Mouse (Mus musculus) heart, postnatal 36 days (tissue): Measurements from ENCODE around the gene Tpk1. TPM values are rescaled to one million over a fixed set of nuclear protein-coding genes. Genes with fewer than 3 reads are reported as not detected.
"Not testable (repeated sequence)": the region's sequence is repeated elsewhere in the genome, so short reads cannot be mapped to it uniquely, and the experiment has no call there.

Source experiments
- DNase-seq, 2 experiments: peaks; one replicate each; pipeline ENCODE4 v3.0.0; 2021 to 2022
- intact Hi-C: fragments of 180-260 bp; cut with DNase I; formaldehyde crosslinking; loops from one replicate; pipeline ENCODE4 v1.15.1; 2025
- total RNA-seq, 2 experiments: library from RNA; stranded (reverse); gene quantifications; 2 replicates each; pipeline ENCODE4 v1.2.3; 2021

Tpk1 gene
- total RNA-seq, 2 experiments from 2014 or later = 2.8 to 2.9 TPM

GRCm38 (mm10) chr6:43532822-43533221, 133.3 kb downstream of the Tpk1 start:
- no peak for DNase-seq
- intact Hi-C loops = no loop called here

- intact Hi-C loops = no loop called here
- no peak for DNase-seq
Measured at GRCm38 (mm10) chr6:43531996-43532395, 134.1 kb downstream of the Tpk1 start.

GRCm38 (mm10) chr6:43528996-43529395, 137.1 kb downstream of the Tpk1 start:
- intact Hi-C loops = no loop called here
- no peak for DNase-seq

- intact Hi-C loops = no loop called here
- no peak for DNase-seq
Measured at GRCm38 (mm10) chr6:43525028-43525427, 141.1 kb downstream of the Tpk1 start.

GRCm38 (mm10) chr6:43522046-43522445, 144.0 kb downstream of the Tpk1 start:
- DNase-seq = no peak
- intact Hi-C loops = no loop called here

GRCm38 (mm10) chr6:43520218-43520617, 145.9 kb downstream of the Tpk1 start:
- DNase-seq = no peak

GRCm38 (mm10) chr6:43518378-43518777, 147.7 kb downstream of the Tpk1 start:
- DNase-seq = no peak
- intact Hi-C loops = no loop called here

More at GRCm38 (mm10) chr6:43520218-43520617, 145.9 kb downstream of the Tpk1 start:
- intact Hi-C loops = no loop called here

GRCm38 (mm10) chr6:43517316-43517655, 148.8 kb downstream of the Tpk1 start:
- intact Hi-C loops = no loop called here
- no peak for DNase-seq

GRCm38 (mm10) chr6:43516593-43517315, 149.3 kb downstream of the Tpk1 start:
- intact Hi-C loops = no loop called here
- no peak for DNase-seq

GRCm38 (mm10) chr6:43506686-43507385, 159.2 kb downstream of the Tpk1 start:
- intact Hi-C loops, DNase-seq: not testable (repeated sequence)

GRCm38 (mm10) chr6:43504609-43505230, 161.4 kb downstream of the Tpk1 start:
- DNase-seq = no peak
- intact Hi-C loops = no loop called here

- intact Hi-C loops = no loop called here
- DNase-seq = no peak
Measured at GRCm38 (mm10) chr6:43492367-43492766, 173.7 kb downstream of the Tpk1 start.

GRCm38 (mm10) chr6:43486691-43487090, 179.4 kb downstream of the Tpk1 start:
- intact Hi-C loops = no loop called here
- DNase-seq = no peak

GRCm38 (mm10) chr6:43480687-43481086, 185.4 kb downstream of the Tpk1 start:
- intact Hi-C loops = no loop called here
- no peak for DNase-seq

- intact Hi-C loops = no loop called here
- no peak for DNase-seq
Measured at GRCm38 (mm10) chr6:43478810-43479209, 187.3 kb downstream of the Tpk1 start.

- intact Hi-C loops = no loop called here
- DNase-seq = no peak
Measured at GRCm38 (mm10) chr6:43476406-43476805, 189.7 kb downstream of the Tpk1 start.

GRCm38 (mm10) chr6:43475921-43476320, 190.2 kb downstream of the Tpk1 start:
- no peak for DNase-seq
- intact Hi-C loops = no loop called here

- intact Hi-C loops = no loop called here
- DNase-seq = no peak
Measured at GRCm38 (mm10) chr6:43471556-43471955, 194.5 kb downstream of the Tpk1 start.

GRCm38 (mm10) chr6:43468821-43469594, 197.1 kb downstream of the Tpk1 start:
- no peak for DNase-seq
- intact Hi-C loops = no loop called here

GRCm38 (mm10) chr6:43462849-43463369, 203.2 kb downstream of the Tpk1 start:
- intact Hi-C loops = no loop called here
- no peak for DNase-seq
